Mouse (Mus musculus) small intestine, adult 2 months (tissue): Measurements from ENCODE around the gene Tsc2.

Experiments
- CTCF ChIP-seq: fragments of 200-500 bp; IDR thresholded peaks from 2 replicates; pipeline ENCODE4 v1.5.1; 2012; ENCODE audit warnings: low read depth, mild to moderate bottlenecking, control low read depth, inconsistent platforms, low read length, moderate library complexity, mixed read lengths; ENCODE audit not compliant: insufficient replicate concordance, insufficient read length; ENCODE audit errors: extremely low read depth
- POLR2A ChIP-seq: fragments of 200-500 bp; IDR thresholded peaks from 2 replicates; pipeline ENCODE4 v1.6.1; 2012; ENCODE audit warnings: low read depth, mild to moderate bottlenecking, control low read depth, inconsistent platforms, low read length, moderate library complexity

GRCm38 (mm10) chr17:24653967-24654710 is 21.7 kb upstream of the Tsc2 start:
- TF ChIP-seq POLR2A (no peak), CTCF (peak; percentile 93)
